Mouse (Mus musculus) cerebellum, adult 11 months (tissue): ENCODE data around the gene Slfnl1.

Experiments
- DNase-seq: peaks from one replicate; pipeline ENCODE4 v3.0.0; 2022

Slfnl1 gene

GRCm38 (mm10) chr4:120531986-120532385, at the start of gene Slfnl1:
Slfnl1 (plus strand) TSS chr4:120532231.
- no peak for DNase-seq

GRCm38 (mm10) chr4:120487707-120488106, 44.3 kb upstream of the Slfnl1 start:
- no peak for DNase-seq

GRCm38 (mm10) chr4:120506955-120507354, 25.1 kb upstream of the Slfnl1 start:
- no peak for DNase-seq

GRCm38 (mm10) chr4:120511203-120511602, 20.8 kb upstream of the Slfnl1 start:
- no peak for DNase-seq

- no peak for DNase-seq
These were observed 17.7 kb upstream of the Slfnl1 start for GRCm38 (mm10) chr4:120514366-120514765.

- no peak for DNase-seq
These were observed 15.5 kb upstream of the Slfnl1 start for GRCm38 (mm10) chr4:120516491-120516890.

- no peak for DNase-seq
These were observed 15.1 kb upstream of the Slfnl1 start for GRCm38 (mm10) chr4:120516907-120517306.

- DNase-seq = no peak
These were observed 14.7 kb upstream of the Slfnl1 start for GRCm38 (mm10) chr4:120517335-120517734.

- DNase-seq = no peak
These were observed 10.3 kb upstream of the Slfnl1 start for GRCm38 (mm10) chr4:120521761-120522160.

- DNase-seq = no peak
These were observed 9.7 kb upstream of the Slfnl1 start for GRCm38 (mm10) chr4:120522351-120522750.

GRCm38 (mm10) chr4:120523092-120523491, 8.9 kb upstream of the Slfnl1 start:
- DNase-seq = no peak

GRCm38 (mm10) chr4:120528171-120528570, 3.9 kb upstream of the Slfnl1 start:
- no peak for DNase-seq

GRCm38 (mm10) chr4:120538664-120539063, 6.6 kb downstream of the Slfnl1 start:
- no peak for DNase-seq

- no peak for DNase-seq
These were observed 12.9 kb downstream of the Slfnl1 start for GRCm38 (mm10) chr4:120544896-120545295.

- no peak for DNase-seq
These were observed 24.6 kb downstream of the Slfnl1 start for GRCm38 (mm10) chr4:120556592-120556991.

- no peak for DNase-seq
These were observed 33.7 kb downstream of the Slfnl1 start for GRCm38 (mm10) chr4:120565726-120566125.

- no peak for DNase-seq
These were observed 36.0 kb downstream of the Slfnl1 start for GRCm38 (mm10) chr4:120568005-120568404.

GRCm38 (mm10) chr4:120569025-120569424, 37.0 kb downstream of the Slfnl1 start:
- DNase-seq = peak; percentile 8

GRCm38 (mm10) chr4:120569486-120570437, 37.7 kb downstream of the Slfnl1 start, which contains the start of gene Ctps:
Ctps (minus strand) TSS chr4:120570276.
- DNase-seq = peak; percentile 92

GRCm38 (mm10) chr4:120570438-120571069, 38.5 kb downstream of the Slfnl1 start:
- no peak for DNase-seq

- DNase-seq = no peak
These were observed 39.0 kb downstream of the Slfnl1 start for GRCm38 (mm10) chr4:120571070-120571464.

GRCm38 (mm10) chr4:120571691-120572090, 39.7 kb downstream of the Slfnl1 start:
- DNase-seq = no peak

GRCm38 (mm10) chr4:120580894-120581293, 48.9 kb downstream of the Slfnl1 start:
- DNase-seq = no peak

- DNase-seq = no peak
These were observed 49.7 kb downstream of the Slfnl1 start for GRCm38 (mm10) chr4:120581711-120582110.
